In genomic region chr6:54564506-54564991, GRCm38 (mm10) we compare ENCODE assay signal across 9 mouse cellular contexts. TPM values are rescaled to one million over a fixed set of nuclear protein-coding genes. Genes with fewer than 3 reads are reported as not detected.
A peak's percentile ranks its signal among the peaks of the same experiment; 100 is the strongest.
DNase-seq lines count a peak whose midpoint lies in the region; ATAC-seq and TF ChIP-seq lines count a peak whose summit lies in the region.
"Had no signal": no experiment of that assay in that cellular context is flagged by ENCODE, and none has a peak within 500 bp of the region (broad histone marks: within the 10 kb centered on the region; RNA-seq: fewer than 3 reads in every experiment).

No protein-coding gene starts in this region.

- TF ChIP-seq CTCF in stomach, postnatal 0 days (IDR thresholded peaks at IDR 0.05; ENCODE audit: low read depth): no peak

- no peak overlapping the region for H3K4me3 ChIP-seq in limb, embryonic 12.5 days (replicated peaks)
- H3K4me3 ChIP-seq in limb, embryonic 10.5 days: no peak overlapping the region
- H3K4me3 ChIP-seq in embryonic facial prominence, embryonic 14.5 days (ENCODE audit: low read depth, low read length): 0 out of 2 replicates have a peak overlapping the region, but pooled peaks have one; percentile 54
- H3K4me3 ChIP-seq in stomach, postnatal 0 days (ENCODE audit: low read depth, low read length): no peak overlapping the region
- H3K4me3 ChIP-seq: heart, embryonic 15.5 days had no signal

- 73% methylated on average over 9 of the region's 9 CpGs for WGBS in limb, embryonic 12.5 days
- WGBS in limb, embryonic 10.5 days: 68% methylated on average over 9 of the region's 9 CpGs
- WGBS in embryonic facial prominence, embryonic 14.5 days: 47% methylated on average over 9 of the region's 9 CpGs
- WGBS in stomach, postnatal 0 days: 60% methylated on average over 9 of the region's 9 CpGs

- no peaks in the 10 kb centered on the region; the same call in 1 of the 2 replicates for H3K27me3 ChIP-seq in limb, embryonic 12.5 days
- peaks cover 47% of the 10 kb centered on the region for H3K27me3 ChIP-seq in limb, embryonic 10.5 days (ENCODE audit: low read depth, poor library complexity, severe bottlenecking)
- no peaks in the 10 kb centered on the region for H3K27me3 ChIP-seq in embryonic facial prominence, embryonic 14.5 days (replicated peaks; ENCODE audit: control insufficient read depth, insufficient read depth, low read length)
- H3K27me3 ChIP-seq in stomach, postnatal 0 days (ENCODE audit: control insufficient read depth, insufficient read depth, low read length): no peaks in the 10 kb centered on the region

- no peak for DNase-seq in limb, embryonic 10.5 days (ENCODE audit: low spot score)
- peak; percentile 32 for DNase-seq in embryonic facial prominence, embryonic 14.5 days (ENCODE audit: low spot score)
- DNase-seq in stomach, postnatal 0 days (ENCODE audit: low spot score): no peak
- no peak for DNase-seq in lung, postnatal 4 days
- no peak for DNase-seq in spleen, postnatal 4 days (ENCODE audit: low spot score in 2 of 2)
- DNase-seq in embryo, embryonic 11 days: no peak

- peak overlapping the region; percentile 86 for H3K4me2 ChIP-seq in limb, embryonic 12.5 days
- H3K4me2 ChIP-seq in embryonic facial prominence, embryonic 14.5 days (ENCODE audit: low read depth, low read length): peak overlapping the region; percentile 87; the same call in 1 of the 2 replicates
- no peak overlapping the region for H3K4me2 ChIP-seq in stomach, postnatal 0 days (replicated peaks; ENCODE audit: low read depth)

- no peaks in the 10 kb centered on the region for H3K9me3 ChIP-seq in limb, embryonic 12.5 days
- no peaks in the 10 kb centered on the region for H3K9me3 ChIP-seq in limb, embryonic 10.5 days (replicated peaks)
- H3K9me3 ChIP-seq in embryonic facial prominence, embryonic 14.5 days (ENCODE audit: control insufficient read depth, low read length): no peaks in the 10 kb centered on the region
- no peaks in the 10 kb centered on the region for H3K9me3 ChIP-seq in stomach, postnatal 0 days (ENCODE audit: control insufficient read depth, low read length)
- H3K9me3 ChIP-seq: heart, embryonic 15.5 days had no signal

- H3K27ac ChIP-seq in limb, embryonic 12.5 days: no peak overlapping the region
- no peak overlapping the region for H3K27ac ChIP-seq in limb, embryonic 10.5 days
- peak overlapping the region; percentile 42; the same call in 1 of the 2 replicates for H3K27ac ChIP-seq in embryonic facial prominence, embryonic 14.5 days (replicated peaks; ENCODE audit: low read depth, low read length)
- 0 out of 2 replicates have a peak overlapping the region, but pooled peaks have one; percentile 13 for H3K27ac ChIP-seq in stomach, postnatal 0 days (replicated peaks)
- H3K27ac ChIP-seq: heart, embryonic 15.5 days had no signal

- peaks cover 39% of the 10 kb centered on the region for H3K4me1 ChIP-seq in limb, embryonic 12.5 days (replicated peaks)
- peaks cover 29% of the 10 kb centered on the region for H3K4me1 ChIP-seq in limb, embryonic 10.5 days
- peaks cover 4% of the 10 kb centered on the region; the same call in 1 of the 2 replicates for H3K4me1 ChIP-seq in embryonic facial prominence, embryonic 14.5 days (ENCODE audit: control insufficient read depth, insufficient read depth, low read length)
- H3K4me1 ChIP-seq in stomach, postnatal 0 days (replicated peaks; ENCODE audit: control insufficient read depth, insufficient read depth): 0 out of 2 replicates have a peak, but pooled peaks cover 2% of the 10 kb centered on the region

- TF ChIP-seq EP300 in stomach, postnatal 0 days (optimal IDR thresholded peaks at IDR 0.05): no peak

- H3K9ac ChIP-seq in limb, embryonic 12.5 days (replicated peaks): no peak overlapping the region
- H3K9ac ChIP-seq in embryonic facial prominence, embryonic 14.5 days (ENCODE audit: low read depth, low read length): no peak overlapping the region
- H3K9ac ChIP-seq in stomach, postnatal 0 days (ENCODE audit: low read length): no peak overlapping the region
- H3K9ac ChIP-seq: heart, embryonic 15.5 days had no signal

- H3K36me3 ChIP-seq in limb, embryonic 12.5 days: no peaks in the 10 kb centered on the region
- H3K36me3 ChIP-seq in limb, embryonic 10.5 days: no peaks in the 10 kb centered on the region
- H3K36me3 ChIP-seq in embryonic facial prominence, embryonic 14.5 days (ENCODE audit: control insufficient read depth, insufficient read depth, low read length): no peaks in the 10 kb centered on the region
- H3K36me3 ChIP-seq in stomach, postnatal 0 days (ENCODE audit: control insufficient read depth, insufficient read depth, low read length): no peaks in the 10 kb centered on the region
- H3K36me3 ChIP-seq: heart, embryonic 15.5 days had no signal

- no peak for ATAC-seq in limb, embryonic 12.5 days (ENCODE audit: insufficient number of reproducible peaks, insufficient read depth, low FRiP score, low TSS enrichment, low read depth)
- ATAC-seq in embryonic facial prominence, embryonic 14.5 days (ENCODE audit: low read depth): no peak
- peak; percentile 42; the same call in 1 of the 2 replicates for ATAC-seq in megakaryocyte progenitor cell, adult 5-6 weeks (replicated peaks; ENCODE audit: poor library complexity)
- ATAC-seq in stomach, postnatal 0 days (ENCODE audit: low FRiP score, low TSS enrichment): no peak

RNA-seq across cellular contexts. Expression of gene Scrn1, which starts 1.7 kb away (rescaled TPM):
- 13.9 and 15.0 TPM in 2 replicates for polyA plus RNA-seq in limb, embryonic 12.5 days (2016; fragmentation: Nextera tagmentation; extraction: Ambion mirVana)
- polyA plus RNA-seq in limb, embryonic 10.5 days (2016; fragmentation: Nextera tagmentation; extraction: Ambion mirVana): 2.6 and 7.8 TPM in 2 replicates
- polyA plus RNA-seq in embryonic facial prominence, embryonic 14.5 days (2014; fragmentation: Nextera tagmentation; extraction: Ambion mirVana): 12.8 and 13.8 TPM in 2 replicates
- total RNA-seq in megakaryocyte progenitor cell, adult 5-6 weeks (2015): 0.05 TPM in 1 of 2 replicates, not detected in the other
- 0.95 TPM in 1 of 2 replicates, not detected in the other for total RNA-seq in megakaryocyte progenitor cell, adult 5-6 weeks (2017)
- 3.4 and 5.7 TPM in 2 replicates for polyA plus RNA-seq in stomach, postnatal 0 days (2015; fragmentation: Nextera tagmentation; extraction: Ambion mirVana)

RNA-seq across cellular contexts. Expression of gene Plekha8, which starts 30.4 kb away (rescaled TPM):
- polyA plus RNA-seq in limb, embryonic 12.5 days (2016; fragmentation: Nextera tagmentation; extraction: Ambion mirVana): 24.6 and 26.3 TPM in 2 replicates
- polyA plus RNA-seq in limb, embryonic 10.5 days (2016; fragmentation: Nextera tagmentation; extraction: Ambion mirVana): 17.1 and 21.8 TPM in 2 replicates
- polyA plus RNA-seq in embryonic facial prominence, embryonic 14.5 days (2014; fragmentation: Nextera tagmentation; extraction: Ambion mirVana): 10.1 and 11.1 TPM in 2 replicates
- 1.9 and 2.5 TPM in 2 replicates for total RNA-seq in megakaryocyte progenitor cell, adult 5-6 weeks (2015)
- total RNA-seq in megakaryocyte progenitor cell, adult 5-6 weeks (2017): 1.5 and 2.2 TPM in 2 replicates
- 5.3 and 5.4 TPM in 2 replicates for polyA plus RNA-seq in stomach, postnatal 0 days (2015; fragmentation: Nextera tagmentation; extraction: Ambion mirVana)

RNA-seq across cellular contexts. Expression of gene Fkbp14, which starts 32.6 kb away (rescaled TPM):
- 25.2 and 26.1 TPM in 2 replicates for polyA plus RNA-seq in limb, embryonic 12.5 days (2016; fragmentation: Nextera tagmentation; extraction: Ambion mirVana)
- 8.7 and 14.2 TPM in 2 replicates for polyA plus RNA-seq in limb, embryonic 10.5 days (2016; fragmentation: Nextera tagmentation; extraction: Ambion mirVana)
- polyA plus RNA-seq in embryonic facial prominence, embryonic 14.5 days (2014; fragmentation: Nextera tagmentation; extraction: Ambion mirVana): 74.6 and 81.1 TPM in 2 replicates
- 0.54 TPM in 1 of 2 replicates, not detected in the other for total RNA-seq in megakaryocyte progenitor cell, adult 5-6 weeks (2015)
- 0.29 TPM in 1 of 2 replicates, not detected in the other for total RNA-seq in megakaryocyte progenitor cell, adult 5-6 weeks (2017)
- polyA plus RNA-seq in stomach, postnatal 0 days (2015; fragmentation: Nextera tagmentation; extraction: Ambion mirVana): 9.7 and 12.4 TPM in 2 replicates

Comparison
In these comparisons a context has a peak if more than half of its experiments do, and no peak if none do; other contexts are left out.
1. H3K27ac ChIP-seq: peak in embryonic facial prominence, embryonic 14.5 days (single experiment) and stomach, postnatal 0 days (single experiment); none in limb, embryonic 12.5 days (single experiment) and limb, embryonic 10.5 days (single experiment).